Mouse (Mus musculus): Measurements from ENCODE around the gene Pdhx.

DNA sequence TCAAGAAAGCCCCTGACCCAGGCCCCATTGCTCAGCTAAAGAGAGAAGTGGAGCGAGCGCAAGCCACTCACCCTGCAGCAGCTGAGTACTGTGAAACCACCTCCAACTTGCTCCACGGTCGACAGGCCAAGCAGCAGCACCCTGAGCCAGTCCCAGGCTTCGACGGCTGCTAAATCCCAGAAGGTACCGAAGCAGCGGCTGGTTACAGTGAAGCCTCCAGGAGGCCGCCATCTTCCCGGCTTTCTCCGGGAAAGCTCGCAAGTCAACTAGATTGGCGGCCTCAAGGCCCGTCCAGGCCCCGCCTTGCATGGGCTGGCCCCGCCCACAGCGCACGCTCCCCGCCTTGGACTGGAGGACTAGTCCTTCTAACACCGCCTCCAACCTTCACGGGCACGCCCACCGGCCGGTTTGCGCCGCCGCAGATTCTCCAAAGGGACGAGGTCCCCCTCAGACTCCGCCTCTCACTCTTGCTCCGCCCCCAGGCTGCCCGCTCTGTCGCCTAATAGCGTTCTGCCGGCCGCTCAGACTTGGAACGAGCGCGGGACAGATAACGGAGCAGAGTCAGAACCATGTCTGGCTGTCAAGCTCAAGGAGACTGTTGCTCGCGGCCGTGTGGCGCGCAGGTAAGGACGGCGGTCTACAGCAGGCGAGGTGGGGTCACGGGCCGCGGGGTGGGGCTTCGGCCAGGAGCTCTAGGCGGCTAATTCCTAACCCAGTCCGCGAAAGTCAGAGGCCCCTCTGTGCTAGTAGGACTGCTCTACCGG lies at the start of gene Pdhx, which contains the start of gene Apip:
- TF ChIP-seq POLR2A (IDR thresholded peaks at IDR 0.05; ENCODE audit: low read depth, low read length) (peak; percentile 83), CTCF (IDR thresholded peaks at IDR 0.05; ENCODE audit: extremely low read depth, insufficient read length, insufficient replicate concordance, low read depth, low read length) (no peak)

Measured in small intestine, adult 2 months (tissue).